Mouse (Mus musculus) C2C12 (cell line): ENCODE data around the gene Tmem40. TPM values are rescaled to one million over a fixed set of nuclear protein-coding genes. Genes with fewer than 3 reads are reported as not detected.

Experiments
- H3K27me3 ChIP-seq: one replicate; pipeline ENCODE4 v1.6.1; 2011; ENCODE audit not compliant: control insufficient read depth, insufficient read depth, insufficient read length
- H3K36me3 ChIP-seq: one replicate; pipeline ENCODE4 v1.6.1; 2011; ENCODE audit not compliant: control insufficient read depth, insufficient read depth
- H3K4me3 ChIP-seq: one replicate; pipeline ENCODE4 v1.5.1; 2011; ENCODE audit warnings: mild to moderate bottlenecking, control low read depth; ENCODE audit not compliant: poor library complexity, insufficient read depth, severe bottlenecking
- H3K79me2 ChIP-seq: one replicate; pipeline ENCODE4 v1.6.1; 2011; ENCODE audit not compliant: control insufficient read depth, insufficient read depth
- H3K79me3 ChIP-seq: one replicate; pipeline ENCODE4 v1.6.1; 2011; ENCODE audit warnings: low read depth, control low read depth
- H3ac ChIP-seq: one replicate; pipeline ENCODE3; 2011; ENCODE audit warnings: low read depth; ENCODE audit not compliant: control insufficient read depth, insufficient read length
- CEBPB ChIP-seq: IDR thresholded peaks from one replicate; pipeline ENCODE4 v1.6.1; 2011; ENCODE audit warnings: low read depth, mild to moderate bottlenecking, control low read depth, moderate library complexity
- CTCF ChIP-seq: IDR thresholded peaks from one replicate; pipeline ENCODE4 v1.5.1; 2011; ENCODE audit not compliant: control insufficient read depth, insufficient read depth, insufficient read length
- FOSL1 ChIP-seq: IDR thresholded peaks from one replicate; pipeline ENCODE4 v1.8.0; 2011; ENCODE audit warnings: mild to moderate bottlenecking, low read length; ENCODE audit not compliant: poor library complexity, insufficient read depth, severe bottlenecking
- MAX ChIP-seq: IDR thresholded peaks from one replicate; pipeline ENCODE4 v1.6.1; 2011; ENCODE audit warnings: mild to moderate bottlenecking, control low read depth
- MYOD1 ChIP-seq: IDR thresholded peaks from one replicate; pipeline ENCODE4 v1.6.1; 2011; ENCODE audit warnings: low read depth; ENCODE audit not compliant: control insufficient read depth, insufficient read length
- MYOG ChIP-seq: IDR thresholded peaks from one replicate; pipeline ENCODE4 v1.6.1; 2011; ENCODE audit not compliant: control insufficient read depth, insufficient read length; ENCODE audit errors: extremely low read depth
- USF1 ChIP-seq: IDR thresholded peaks from one replicate; pipeline ENCODE4 v1.6.1; 2011; ENCODE audit warnings: low read depth, mild to moderate bottlenecking, control low read depth, moderate library complexity
- long read RNA-seq, 2 experiments: library from polyadenylated mRNA; unstranded; transcript quantifications; one replicate each; pipeline ENCODE4 v2.0.0; 2019 to 2020
- polyA plus RNA-seq: library from polyadenylated mRNA; unstranded; fragments of >200 nt; fragmentation: generic; extraction: Trizol; gene quantifications from one replicate; pipeline ENCODE4 v1.2.1, GENCODE M21; 2012; ENCODE audit warnings: missing spikeins

Tmem40 gene
- polyA plus RNA-seq, result not detected
- long read RNA-seq, experiment 1, result 0 reads
- long read RNA-seq, experiment 2, result 0 reads

GRCm38 (mm10) chr6:115761995-115762756 is at the start of gene Tmem40:
Gene Tmem40 (minus strand): TSS chr6:115762410.
- TF ChIP-seq FOSL1, result no peak
- no peak for TF ChIP-seq CTCF
- no peak for TF ChIP-seq MAX
- TF ChIP-seq MYOD1, result no peak
- TF ChIP-seq MYOG, result no peak
- no peak for TF ChIP-seq CEBPB
- TF ChIP-seq USF1, result no peak
- Histone ChIP-seq H3K79me3 (no peaks in the 10 kb centered on the region), H3K36me3 (no peaks in the 10 kb centered on the region), H3ac (no peak within 1 kb of the TSS), H3K27me3 (no peaks in the 10 kb centered on the region), H3K79me2 (no peaks in the 10 kb centered on the region), H3K4me3 (no peak within 1 kb of the TSS)

- Histone ChIP-seq H3K36me3 (peaks cover 12% of the 10 kb centered on the region), H3K79me2 (peaks cover 21% of the 10 kb centered on the region), H3ac (no peak overlapping the region), H3K4me3 (no peak overlapping the region), H3K27me3 (peaks cover 6% of the 10 kb centered on the region), H3K79me3 (peaks cover 18% of the 10 kb centered on the region)
- TF ChIP-seq USF1, result no peak
- no peak for TF ChIP-seq CTCF
- no peak for TF ChIP-seq MYOD1
- no peak for TF ChIP-seq MAX
- TF ChIP-seq MYOG, result no peak
- TF ChIP-seq CEBPB, result no peak
- TF ChIP-seq FOSL1, result no peak
These were observed 49.4 kb upstream of the Tmem40 start for GRCm38 (mm10) chr6:115811606-115812005.

GRCm38 (mm10) chr6:115808488-115809231 is 46.5 kb upstream of the Tmem40 start, which contains the start of gene Rpl32:
Gene Rpl32 (minus strand): TSS chr6:115808747.
- Histone ChIP-seq H3K36me3 (peaks cover 37% of the 10 kb centered on the region), H3K27me3 (no peaks in the 10 kb centered on the region), H3ac (peak within 1 kb of the TSS; percentile 99), H3K79me2 (peaks cover 43% of the 10 kb centered on the region), H3K4me3 (peak within 1 kb of the TSS; percentile 99), H3K79me3 (peaks cover 35% of the 10 kb centered on the region)
- TF ChIP-seq MYOG, result no peak
- TF ChIP-seq CEBPB, result no peak
- TF ChIP-seq USF1, result peak; percentile 3
- TF ChIP-seq MYOD1, result no peak
- TF ChIP-seq MAX, result peak; percentile 46
- no peak for TF ChIP-seq FOSL1
- no peak for TF ChIP-seq CTCF

GRCm38 (mm10) chr6:115808196-115808487 is 45.9 kb upstream of the Tmem40 start:
- H3K4me3 ChIP-seq, result peak overlapping the region; percentile 99
- H3K27me3 ChIP-seq, result no peaks in the 10 kb centered on the region
- peaks cover 38% of the 10 kb centered on the region for H3K36me3 ChIP-seq
- peak overlapping the region; percentile 99 for H3ac ChIP-seq
- peaks cover 35% of the 10 kb centered on the region for H3K79me3 ChIP-seq
- TF ChIP-seq MYOD1 (no peak), CEBPB (no peak), CTCF (no peak), USF1 (no peak), MAX (no peak), MYOG (no peak), FOSL1 (no peak)
- H3K79me2 ChIP-seq, result peaks cover 43% of the 10 kb centered on the region

GRCm38 (mm10) chr6:115807464-115808195 is 45.4 kb upstream of the Tmem40 start:
- peaks cover 44% of the 10 kb centered on the region for H3K36me3 ChIP-seq
- no peaks in the 10 kb centered on the region for H3K27me3 ChIP-seq
- TF ChIP-seq FOSL1 (no peak), MYOG (no peak), MAX (no peak), USF1 (no peak), MYOD1 (no peak), CTCF (no peak)
- peaks cover 43% of the 10 kb centered on the region for H3K79me2 ChIP-seq
- H3K79me3 ChIP-seq, result peaks cover 35% of the 10 kb centered on the region
- H3ac ChIP-seq, result peak overlapping the region; percentile 99
- peak overlapping the region; percentile 99 for H3K4me3 ChIP-seq
